Mouse (Mus musculus) lung, postnatal 0 days (tissue): ENCODE measurements around the gene Hilpda.

Source experiments
- CTCF ChIP-seq: IDR thresholded peaks from 2 replicates; pipeline ENCODE4 v1.5.1; 2016; ENCODE audit warnings: antibody characterized with exemption, mild to moderate bottlenecking
- EP300 ChIP-seq: IDR thresholded peaks from 2 replicates; pipeline ENCODE4 v1.6.1; 2016; ENCODE audit warnings: antibody characterized with exemption, mild to moderate bottlenecking, control low read depth

DNA sequence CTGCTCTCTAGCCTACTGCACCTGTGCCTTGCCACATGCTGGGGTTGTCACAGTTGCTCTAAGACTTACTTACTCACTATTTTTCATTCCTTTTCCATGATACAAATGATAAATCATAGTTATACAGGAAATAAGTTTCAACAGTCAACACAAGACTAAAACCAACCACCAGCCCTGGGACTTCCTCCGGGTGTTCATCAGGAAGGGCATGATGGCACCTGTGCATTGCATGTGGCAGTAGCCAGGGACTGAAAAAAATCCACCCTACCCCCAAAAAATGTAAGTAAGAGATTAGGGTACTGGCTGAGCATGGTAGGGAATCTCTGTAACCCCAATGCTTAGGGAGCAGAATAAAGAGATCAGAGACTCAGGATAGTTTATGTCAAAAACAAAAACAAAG lies 12.9 kb upstream of the Hilpda start:
- TF ChIP-seq CTCF (no peak), EP300 (no peak)
